Mouse (Mus musculus) lung, embryonic 14.5 days (tissue): ENCODE measurements around the gene Gsx2. TPM values are rescaled to one million over a fixed set of nuclear protein-coding genes. Genes with fewer than 3 reads are reported as not detected.

Experiments used
- ATAC-seq: fragments of 200-750 bp; cut with Nextera tagmentation; 2 replicates; pipeline ENCODE4 v1.8.0; 2017; ENCODE audit warnings: mild to moderate bottlenecking, moderate TSS enrichment, moderate library complexity; ENCODE audit not compliant: insufficient read depth
- DNase-seq: peaks from one replicate; pipeline ENCODE4 v3.0.0-alpha.2; 2015
- H3K27ac ChIP-seq: fragments of 300-500 bp; sonication (generic); 2 replicates; pipeline ENCODE4 v1.5.1; 2014; ENCODE audit warnings: low read depth, mild to moderate bottlenecking, moderate library complexity
- H3K27me3 ChIP-seq: fragments of 300-500 bp; sonication (generic); 2 replicates; pipeline ENCODE4 v1.6.1; 2014; ENCODE audit warnings: low read length, control low read depth; ENCODE audit not compliant: insufficient read depth
- H3K36me3 ChIP-seq: fragments of 300-500 bp; sonication (generic); 2 replicates; pipeline ENCODE4 v1.6.1; 2014; ENCODE audit warnings: control low read depth; ENCODE audit not compliant: insufficient read depth
- H3K4me1 ChIP-seq: fragments of 300-500 bp; sonication (generic); 2 replicates; pipeline ENCODE4 v1.6.1; 2014; ENCODE audit warnings: antibody characterized with exemption, control low read depth; ENCODE audit not compliant: insufficient read depth
- H3K4me2 ChIP-seq: fragments of 300-500 bp; sonication (generic); 2 replicates; pipeline ENCODE4 v1.6.1; 2014; ENCODE audit warnings: mild to moderate bottlenecking
- H3K4me3 ChIP-seq: fragments of 300-500 bp; sonication (generic); 2 replicates; pipeline ENCODE4 v1.5.1; 2014; ENCODE audit warnings: low read depth, low read length
- H3K9ac ChIP-seq: fragments of 300-500 bp; sonication (generic); 2 replicates; pipeline ENCODE4 v1.6.1; 2014
- H3K9me3 ChIP-seq: fragments of 300-500 bp; sonication (generic); 2 replicates; pipeline ENCODE4 v1.6.1; 2016; ENCODE audit warnings: low read depth, low read length, control low read depth
- CTCF ChIP-seq: IDR thresholded peaks from 2 replicates; pipeline ENCODE4 v1.5.1; 2016; ENCODE audit warnings: antibody characterized with exemption, low read depth
- WGBS: fragments of 180-500 bp; shearing (Covaris S2); extraction: QIAGEN DNeasy Blood & Tissue Kit; methylation state at CpG from one replicate; pipeline ENCODE4 v1.1.7; 2014; 5-methylcytosine and 5-hydroxymethylcytosine counted together
- polyA plus RNA-seq: library from polyadenylated mRNA; unstranded; fragments of >200 nt; fragmentation: Nextera tagmentation; extraction: Ambion mirVana; gene quantifications from 2 replicates; pipeline ENCODE4 v1.2.1, GENCODE M21; 2014

The Gsx2 gene
- polyA plus RNA-seq, 1 experiment from 2014 or later, result not detected

GRCm38 (mm10) chr5:75046681-75047321 is 28.6 kb upstream of the Gsx2 start:
- Histone ChIP-seq H3K9me3 (no peaks in the 10 kb centered on the region), H3K36me3 (no peaks in the 10 kb centered on the region), H3K4me3 (no peak overlapping the region), H3K9ac (no peak overlapping the region), H3K27me3 (no peaks in the 10 kb centered on the region), H3K4me1 (peaks cover 6% of the 10 kb centered on the region; the same call in 1 of the 2 replicates), H3K27ac (no peak overlapping the region), H3K4me2 (peak overlapping the region; percentile 29; the same call in 1 of the 2 replicates)
- WGBS, result 30% methylated on average over 15 of the region's 15 CpGs
- TF ChIP-seq CTCF, result no peak
- peak; percentile 48 for DNase-seq
- no peak for ATAC-seq

GRCm38 (mm10) chr5:75051109-75051508 is 24.3 kb upstream of the Gsx2 start:
- ATAC-seq (no peak), DNase-seq (no peak)
- no peaks in the 10 kb centered on the region for H3K9me3 ChIP-seq
- WGBS, result 71% methylated on average over 4 of the region's 4 CpGs
- no peaks in the 10 kb centered on the region for H3K36me3 ChIP-seq
- H3K27me3 ChIP-seq, result no peaks in the 10 kb centered on the region
- no peak overlapping the region for H3K27ac ChIP-seq
- no peaks in the 10 kb centered on the region for H3K4me1 ChIP-seq
- no peak overlapping the region for H3K9ac ChIP-seq
- no peak overlapping the region for H3K4me3 ChIP-seq
- no peak for TF ChIP-seq CTCF
- H3K4me2 ChIP-seq, result no peak overlapping the region

- Histone ChIP-seq H3K27ac (no peak overlapping the region), H3K4me2 (no peak overlapping the region), H3K4me3 (no peak overlapping the region), H3K27me3 (peaks cover 11% of the 10 kb centered on the region), H3K4me1 (no peaks in the 10 kb centered on the region), H3K9me3 (no peaks in the 10 kb centered on the region), H3K36me3 (no peaks in the 10 kb centered on the region), H3K9ac (no peak overlapping the region)
- WGBS, result 37% methylated on average over 4 of the region's 4 CpGs
- no peak for TF ChIP-seq CTCF
- ATAC-seq (no peak), DNase-seq (no peak)
Observed at GRCm38 (mm10) chr5:75063177-75063576, 12.2 kb upstream of the Gsx2 start.

- no peaks in the 10 kb centered on the region for H3K36me3 ChIP-seq
- H3K27ac ChIP-seq, result no peak overlapping the region
- no peaks in the 10 kb centered on the region for H3K4me1 ChIP-seq
- TF ChIP-seq CTCF, result no peak
- DNase-seq (no peak), ATAC-seq (no peak; the same call in 1 of the 2 replicates)
- H3K4me3 ChIP-seq, result peak overlapping the region; percentile 40
- 0 out of 2 replicates have a peak overlapping the region, but pooled peaks have one; percentile 5 for H3K9ac ChIP-seq
- H3K27me3 ChIP-seq, result peaks cover 47% of the 10 kb centered on the region
- no peaks in the 10 kb centered on the region for H3K9me3 ChIP-seq
- WGBS, result 2% methylated on average over 10 of the region's 10 CpGs
- peak overlapping the region; percentile 80 for H3K4me2 ChIP-seq
Observed at GRCm38 (mm10) chr5:75066715-75067114, 8.7 kb upstream of the Gsx2 start.

- H3K27me3 ChIP-seq, result peaks cover 52% of the 10 kb centered on the region
- WGBS, result under 1% methylated on average over 30 of the region's 30 CpGs
- DNase-seq (peak; percentile 72), ATAC-seq (peak; percentile 79)
- 0 out of 2 replicates have a peak overlapping the region, but pooled peaks have one; percentile 5 for H3K9ac ChIP-seq
- peak overlapping the region; percentile 80 for H3K4me2 ChIP-seq
- peak overlapping the region; percentile 40 for H3K4me3 ChIP-seq
- H3K27ac ChIP-seq, result no peak overlapping the region
- no peaks in the 10 kb centered on the region for H3K4me1 ChIP-seq
- no peaks in the 10 kb centered on the region for H3K9me3 ChIP-seq
- no peaks in the 10 kb centered on the region for H3K36me3 ChIP-seq
- no peak for TF ChIP-seq CTCF
Observed at GRCm38 (mm10) chr5:75067125-75067756, 8.2 kb upstream of the Gsx2 start.

GRCm38 (mm10) chr5:75070132-75070531 is 5.3 kb upstream of the Gsx2 start:
- Histone ChIP-seq H3K4me3 (no peak overlapping the region), H3K27ac (no peak overlapping the region), H3K9ac (no peak overlapping the region), H3K27me3 (peaks cover 81% of the 10 kb centered on the region), H3K4me1 (no peaks in the 10 kb centered on the region), H3K36me3 (no peaks in the 10 kb centered on the region), H3K9me3 (no peaks in the 10 kb centered on the region), H3K4me2 (no peak overlapping the region)
- WGBS, result 2% methylated on average over 13 of the region's 13 CpGs
- DNase-seq (no peak), ATAC-seq (no peak)
- TF ChIP-seq CTCF, result no peak

- H3K4me1 ChIP-seq, result no peaks in the 10 kb centered on the region
- peaks cover 88% of the 10 kb centered on the region for H3K27me3 ChIP-seq
- 3% methylated on average over 23 of the region's 23 CpGs for WGBS
- ATAC-seq, result no peak
- H3K9ac ChIP-seq, result no peak overlapping the region
- TF ChIP-seq CTCF, result no peak
- H3K4me3 ChIP-seq, result no peak overlapping the region
- no peaks in the 10 kb centered on the region for H3K9me3 ChIP-seq
- H3K36me3 ChIP-seq, result no peaks in the 10 kb centered on the region
- no peak overlapping the region for H3K27ac ChIP-seq
- H3K4me2 ChIP-seq, result no peak overlapping the region
- DNase-seq, result no peak
Observed at GRCm38 (mm10) chr5:75070656-75071375, 4.6 kb upstream of the Gsx2 start.
